Mouse (Mus musculus): ENCODE data around the gene Lhx8. TPM values are rescaled to one million over a fixed set of nuclear protein-coding genes. Genes with fewer than 3 reads are reported as not detected.

Lhx8 gene
- polyA plus RNA-seq, 1 experiment from 2014 or later, result 2.5 TPM

DNA sequence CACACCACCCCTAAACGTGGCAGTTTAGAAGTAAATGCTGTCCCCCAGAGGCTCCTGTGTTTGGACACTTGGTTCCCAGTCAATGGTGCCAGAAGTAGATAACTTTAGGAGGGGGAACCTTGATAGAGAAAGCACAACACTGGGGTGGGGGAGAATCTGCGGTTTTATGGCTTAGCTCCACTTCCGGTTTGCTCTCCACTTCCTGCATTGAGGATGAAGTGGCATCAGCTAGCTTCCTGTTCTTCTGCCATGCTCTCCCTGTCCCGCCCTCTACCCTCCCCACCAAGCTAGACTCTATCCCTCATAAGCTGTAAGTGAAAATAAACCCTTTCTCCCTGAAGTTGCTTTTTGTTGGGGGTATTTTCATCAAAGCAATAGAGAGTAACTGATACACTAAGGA, 29.4 kb downstream of the Lhx8 start:
- no peaks in the 10 kb centered on the region for H3K4me1 ChIP-seq
- H3K27ac ChIP-seq, result no peak overlapping the region
- no peaks in the 10 kb centered on the region for H3K36me3 ChIP-seq (replicated peaks)
- no peaks in the 10 kb centered on the region for H3K27me3 ChIP-seq (ENCODE audit: poor library complexity, severe bottlenecking)
- no peak overlapping the region for H3K4me3 ChIP-seq
- WGBS, result 89% methylated on average over 4 of the region's 4 CpGs
- no peak for DNase-seq (ENCODE audit: extremely low spot score, low spot score)
- no peaks in the 10 kb centered on the region for H3K9me3 ChIP-seq

DNA sequence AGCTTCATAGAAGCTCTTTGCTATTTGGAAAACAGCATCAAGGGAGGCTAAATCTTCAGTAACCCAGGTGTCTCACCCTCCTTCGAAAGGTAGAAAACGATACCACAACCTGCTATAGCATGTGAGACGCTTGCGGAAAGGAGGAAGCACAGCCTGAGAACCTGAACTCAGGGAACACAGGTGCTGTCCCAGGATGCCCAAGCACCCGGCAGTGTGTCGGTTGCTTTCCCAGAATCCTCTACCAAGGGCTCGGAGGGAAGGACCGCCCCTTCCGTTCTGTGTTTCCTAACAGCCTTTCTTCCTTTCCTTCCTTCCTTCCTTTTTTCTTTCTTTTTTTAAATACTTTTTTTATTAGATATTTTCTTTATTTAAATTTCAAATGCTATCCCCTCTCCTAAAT, 30.5 kb downstream of the Lhx8 start:
- H3K9me3 ChIP-seq, result no peaks in the 10 kb centered on the region
- 92% methylated on average over 9 of the region's 9 CpGs for WGBS
- DNase-seq (ENCODE audit: extremely low spot score, low spot score), result no peak
- no peaks in the 10 kb centered on the region for H3K27me3 ChIP-seq (ENCODE audit: poor library complexity, severe bottlenecking)
- H3K4me3 ChIP-seq, result no peak overlapping the region
- H3K4me1 ChIP-seq, result no peaks in the 10 kb centered on the region
- no peaks in the 10 kb centered on the region for H3K36me3 ChIP-seq (replicated peaks)
- no peak overlapping the region for H3K27ac ChIP-seq

DNA sequence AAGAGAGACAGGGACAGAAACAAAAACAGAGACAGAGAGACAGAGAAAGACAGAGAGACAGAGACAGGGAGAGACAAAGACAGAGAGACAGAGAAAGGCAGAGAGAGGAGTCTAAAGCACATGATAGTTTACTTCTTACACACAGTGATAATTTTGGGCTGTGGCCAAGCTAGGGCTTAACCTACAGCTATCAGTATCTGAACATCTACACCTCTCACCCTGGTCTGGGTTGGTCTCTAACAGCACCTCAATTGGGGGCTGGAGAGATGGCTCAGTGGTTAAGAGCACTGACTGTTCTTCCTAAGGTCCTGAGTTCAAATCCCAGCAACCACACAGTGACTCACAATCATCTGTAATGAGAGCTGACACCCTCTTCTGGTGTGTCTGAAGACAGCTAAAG, 32.0 kb downstream of the Lhx8 start:
- H3K4me3 ChIP-seq, result no peak overlapping the region
- no peak overlapping the region for H3K27ac ChIP-seq
- H3K4me1 ChIP-seq, result no peaks in the 10 kb centered on the region
- no peak for DNase-seq (ENCODE audit: extremely low spot score, low spot score)
- H3K36me3 ChIP-seq (replicated peaks), result no peaks in the 10 kb centered on the region
- H3K27me3 ChIP-seq (ENCODE audit: poor library complexity, severe bottlenecking), result no peaks in the 10 kb centered on the region
- no peaks in the 10 kb centered on the region for H3K9me3 ChIP-seq

DNA sequence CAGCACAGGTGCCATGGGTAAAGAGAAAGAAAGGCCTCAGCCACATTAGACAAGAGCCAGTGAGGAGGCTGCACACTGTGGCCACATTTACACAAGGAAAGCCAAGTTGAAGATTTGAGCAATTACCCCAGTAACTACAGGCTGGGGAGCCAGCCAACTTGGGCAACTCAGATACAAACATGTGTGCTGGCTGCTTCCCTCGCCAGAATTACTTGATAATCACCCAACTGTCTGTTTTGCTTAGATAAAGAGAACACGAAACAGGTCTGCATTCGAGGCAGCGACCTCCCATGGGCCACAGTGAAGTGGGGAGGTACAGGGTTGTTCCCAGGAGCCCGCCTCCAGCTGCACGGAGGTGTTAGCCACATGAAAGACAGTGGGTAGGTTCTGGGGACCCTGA, 33.0 kb downstream of the Lhx8 start:
- WGBS, result 73% methylated on average over 6 of the region's 6 CpGs
- DNase-seq (ENCODE audit: extremely low spot score, low spot score), result no peak
- Histone ChIP-seq H3K4me1 (no peaks in the 10 kb centered on the region), H3K9me3 (no peaks in the 10 kb centered on the region), H3K27ac (no peak overlapping the region), H3K36me3 (replicated peaks) (no peaks in the 10 kb centered on the region), H3K27me3 (ENCODE audit: poor library complexity, severe bottlenecking) (no peaks in the 10 kb centered on the region), H3K4me3 (no peak overlapping the region)

DNA sequence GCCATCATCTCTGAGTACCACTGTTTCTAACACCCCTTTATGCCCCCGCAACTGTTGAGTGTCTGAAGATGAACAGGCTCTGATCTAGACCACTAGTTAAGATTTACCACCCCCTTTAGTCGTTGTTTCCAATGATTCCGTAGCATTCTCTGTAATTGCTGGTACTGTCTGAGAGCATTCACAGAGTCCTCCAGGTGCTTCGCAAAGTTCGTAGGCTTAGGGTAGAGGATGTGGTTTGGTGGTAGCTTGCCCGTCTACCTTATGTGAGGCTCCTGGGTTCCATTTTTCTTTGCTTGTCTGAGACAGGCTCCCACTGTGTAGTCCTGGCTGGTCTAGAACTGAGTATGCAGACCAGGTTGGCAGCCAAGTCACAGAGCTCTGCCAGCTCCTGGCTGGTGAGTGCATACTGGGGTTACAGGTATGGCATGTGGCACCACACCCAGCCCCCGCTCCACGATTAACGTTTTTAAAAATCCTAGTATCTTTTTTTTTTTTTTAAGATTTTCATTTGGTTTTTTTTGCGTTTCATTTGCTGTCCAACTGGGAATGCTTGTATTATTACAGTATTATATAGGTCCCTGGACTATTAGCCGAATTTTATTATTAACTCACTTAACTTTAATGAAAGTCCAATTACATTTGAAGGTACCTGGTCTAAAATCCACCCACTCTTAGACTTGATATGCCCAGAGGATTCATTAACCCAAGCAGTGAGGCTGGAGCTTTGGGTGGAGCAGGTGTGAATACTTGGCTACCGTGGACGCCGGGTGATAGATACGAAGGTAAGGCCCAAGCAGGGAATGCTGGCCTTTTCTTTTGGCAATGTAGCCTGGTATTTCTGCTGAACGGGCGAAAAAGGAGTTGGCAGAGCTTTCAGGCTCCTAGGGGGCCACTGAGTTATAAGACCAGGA, 35.3 kb downstream of the Lhx8 start:
- H3K27me3 ChIP-seq (ENCODE audit: poor library complexity, severe bottlenecking), result no peaks in the 10 kb centered on the region
- no peak overlapping the region for H3K27ac ChIP-seq
- 95% methylated on average over 17 of the region's 17 CpGs for WGBS
- no peak overlapping the region for H3K4me3 ChIP-seq
- no peaks in the 10 kb centered on the region for H3K4me1 ChIP-seq
- H3K9me3 ChIP-seq, result no peaks in the 10 kb centered on the region
- DNase-seq (ENCODE audit: extremely low spot score, low spot score), result no peak
- no peaks in the 10 kb centered on the region for H3K36me3 ChIP-seq (replicated peaks)

DNA sequence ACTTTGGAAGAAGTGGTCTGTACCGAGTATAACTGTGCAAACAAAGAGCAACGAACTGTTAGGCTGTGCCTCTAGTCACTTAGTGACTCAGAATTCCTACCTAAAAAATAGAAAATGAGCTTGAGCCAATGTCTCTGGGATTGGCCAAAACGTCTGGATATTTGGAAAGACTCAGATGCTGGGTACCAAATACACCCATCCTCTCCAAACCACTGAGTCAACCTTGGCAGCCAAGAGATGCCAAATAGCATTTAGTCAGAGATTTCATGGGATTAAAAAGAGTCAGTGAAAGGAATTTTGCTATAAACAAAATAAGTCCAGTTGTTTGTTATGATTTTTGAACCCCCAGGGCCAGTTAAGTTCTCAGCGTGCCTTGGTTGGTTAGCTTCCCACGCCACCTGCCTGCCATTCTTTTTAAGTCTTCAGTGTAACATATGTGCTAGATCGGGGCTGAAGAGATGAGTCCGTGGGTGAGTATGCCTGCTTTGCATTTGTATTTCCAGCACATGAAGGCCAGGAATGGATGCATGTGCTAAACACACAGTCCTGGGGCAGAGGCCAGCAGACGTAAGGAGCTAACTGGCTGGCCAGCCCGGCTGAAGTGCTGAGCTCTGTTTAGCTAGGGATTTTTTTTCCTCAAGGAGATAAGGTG, 36.5 kb downstream of the Lhx8 start:
- Histone ChIP-seq H3K4me1 (no peaks in the 10 kb centered on the region), H3K27me3 (ENCODE audit: poor library complexity, severe bottlenecking) (no peaks in the 10 kb centered on the region), H3K9me3 (no peaks in the 10 kb centered on the region), H3K4me3 (no peak overlapping the region), H3K27ac (no peak overlapping the region), H3K36me3 (replicated peaks) (no peaks in the 10 kb centered on the region)
- no peak for DNase-seq (ENCODE audit: extremely low spot score, low spot score)
- 84% methylated on average over 9 of the region's 9 CpGs for WGBS

DNA sequence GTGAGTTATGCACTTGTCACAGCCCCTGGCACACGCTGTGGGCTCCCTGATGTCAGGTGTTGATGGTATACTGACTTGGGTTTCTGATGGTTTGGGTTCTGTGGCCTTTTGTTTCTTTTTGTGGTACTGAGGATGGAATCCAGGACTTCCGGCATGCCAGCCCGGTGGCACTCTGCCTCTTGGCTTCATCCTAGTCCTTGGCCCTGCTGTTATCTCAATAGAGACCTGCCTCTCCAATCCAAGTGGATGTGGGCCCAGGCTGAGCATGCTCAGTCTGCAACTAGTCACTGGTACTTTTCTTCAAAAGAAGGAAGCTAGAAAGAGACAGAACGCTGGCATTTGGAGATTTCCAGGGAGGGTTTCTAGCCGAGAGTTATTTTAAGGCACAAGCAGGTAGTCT, 38.3 kb downstream of the Lhx8 start:
- DNase-seq (ENCODE audit: extremely low spot score, low spot score), result no peak
- no peaks in the 10 kb centered on the region for H3K9me3 ChIP-seq
- no peaks in the 10 kb centered on the region for H3K4me1 ChIP-seq
- H3K4me3 ChIP-seq, result no peak overlapping the region
- WGBS, result 79% methylated on average over 5 of the region's 5 CpGs
- H3K27me3 ChIP-seq (ENCODE audit: poor library complexity, severe bottlenecking), result peaks cover 4% of the 10 kb centered on the region; the same call in 1 of the 2 replicates
- no peak overlapping the region for H3K27ac ChIP-seq
- H3K36me3 ChIP-seq (replicated peaks), result no peaks in the 10 kb centered on the region

DNA sequence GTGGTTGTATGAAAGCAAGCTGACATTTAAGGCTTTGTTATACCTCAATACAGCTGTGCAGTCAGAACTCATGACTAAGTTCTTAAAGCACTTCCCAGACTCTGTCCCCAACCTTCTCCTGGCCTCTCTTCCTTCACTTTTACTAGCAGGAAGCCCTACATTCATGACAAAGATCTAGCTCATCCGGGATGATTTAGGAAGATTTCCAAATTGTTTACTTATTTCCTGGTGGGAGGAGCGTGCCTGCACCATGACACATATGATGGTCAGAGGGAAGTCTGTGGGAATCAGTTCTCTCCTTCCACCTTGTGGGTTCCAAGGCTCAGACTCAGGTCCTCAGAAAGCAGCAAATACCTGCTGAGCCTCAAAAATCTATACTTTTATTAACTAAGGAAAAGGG, 40.1 kb downstream of the Lhx8 start:
- Histone ChIP-seq H3K4me3 (no peak overlapping the region), H3K4me1 (no peaks in the 10 kb centered on the region), H3K27ac (no peak overlapping the region), H3K9me3 (no peaks in the 10 kb centered on the region), H3K36me3 (replicated peaks) (no peaks in the 10 kb centered on the region), H3K27me3 (ENCODE audit: poor library complexity, severe bottlenecking) (peaks cover 4% of the 10 kb centered on the region; the same call in 1 of the 2 replicates)
- 89% methylated on average over 2 of the region's 2 CpGs for WGBS
- DNase-seq (ENCODE audit: extremely low spot score, low spot score), result no peak

DNA sequence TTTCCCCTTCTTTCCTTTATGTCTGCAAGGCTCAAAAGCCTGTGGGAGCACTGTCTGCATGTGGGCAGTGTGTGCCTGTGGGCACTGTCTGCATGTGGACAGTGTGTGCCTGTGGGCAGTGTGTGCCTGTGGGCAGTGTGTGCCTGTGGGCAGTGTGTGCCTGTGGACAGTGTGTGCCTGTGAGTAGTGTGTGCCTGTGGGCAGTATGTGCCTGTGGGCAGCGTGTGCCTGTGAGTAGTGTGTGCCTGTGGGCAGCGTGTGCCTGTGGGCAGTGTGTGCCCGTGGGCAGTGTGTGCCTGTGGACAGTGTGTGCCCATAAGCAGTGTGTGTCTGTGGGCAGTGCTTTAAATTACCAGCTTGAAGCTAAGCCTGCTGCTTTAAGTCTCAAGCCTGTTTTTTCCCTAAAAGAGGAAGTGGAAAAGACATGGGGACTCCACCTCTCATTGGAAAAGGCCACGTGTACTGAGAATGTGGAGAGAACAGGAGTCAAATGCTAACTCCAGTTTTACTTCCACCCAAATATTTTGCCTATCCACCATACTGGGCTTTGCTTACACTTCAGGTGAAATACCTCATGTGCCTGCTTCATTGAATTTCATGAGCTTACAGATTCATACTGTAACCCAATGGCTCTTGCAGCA, 41.9 kb downstream of the Lhx8 start:
- WGBS, result 83% methylated on average over 4 of the region's 4 CpGs
- peaks cover 4% of the 10 kb centered on the region; the same call in 1 of the 2 replicates for H3K27me3 ChIP-seq (ENCODE audit: poor library complexity, severe bottlenecking)
- H3K4me3 ChIP-seq, result no peak overlapping the region
- H3K36me3 ChIP-seq (replicated peaks), result no peaks in the 10 kb centered on the region
- H3K4me1 ChIP-seq, result no peaks in the 10 kb centered on the region
- no peak overlapping the region; the same call in 1 of the 2 replicates for H3K27ac ChIP-seq
- no peaks in the 10 kb centered on the region for H3K9me3 ChIP-seq
- DNase-seq (ENCODE audit: extremely low spot score, low spot score), result no peak

DNA sequence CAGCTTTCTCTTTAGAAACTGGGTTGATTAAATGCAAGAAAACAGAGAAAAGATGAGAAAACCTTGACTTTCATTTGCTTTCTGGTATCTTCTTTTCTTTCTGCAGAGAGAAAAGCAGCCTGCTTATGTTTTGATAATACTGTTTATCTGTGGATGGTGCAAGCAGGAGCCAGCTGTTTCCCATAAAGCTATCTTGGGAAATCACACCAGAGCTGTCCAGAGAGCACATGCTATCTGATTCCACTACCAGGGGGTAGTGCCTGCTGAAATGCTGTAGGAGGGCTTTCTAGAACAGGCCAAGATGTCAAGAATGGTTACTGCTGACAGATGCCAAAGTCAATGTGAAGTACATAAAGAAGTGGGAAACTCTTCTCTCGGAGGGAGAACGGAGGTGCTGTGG, 43.2 kb downstream of the Lhx8 start:
- no peaks in the 10 kb centered on the region for H3K9me3 ChIP-seq

DNA sequence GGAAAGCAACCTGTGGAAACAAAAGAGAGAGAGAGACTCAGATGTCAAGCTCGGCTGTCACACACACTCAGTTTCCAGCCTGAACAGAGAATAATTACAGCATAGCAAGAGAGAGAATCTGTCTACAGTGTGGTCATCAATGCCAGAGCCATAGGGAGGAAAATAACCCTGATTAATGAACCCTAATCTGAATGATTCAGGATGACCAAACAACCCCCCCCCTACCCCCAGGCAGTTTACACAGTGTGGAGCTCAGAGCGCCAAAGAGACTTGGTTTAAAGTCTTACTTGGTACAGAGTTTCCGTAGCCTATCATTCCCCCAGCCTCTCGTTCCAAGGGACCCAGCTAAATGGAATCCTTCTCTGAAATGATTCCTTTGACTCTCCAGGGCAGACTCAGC, 45.1 kb downstream of the Lhx8 start:
- no peak overlapping the region for H3K27ac ChIP-seq
- peaks cover 4% of the 10 kb centered on the region; the same call in 1 of the 2 replicates for H3K27me3 ChIP-seq (ENCODE audit: poor library complexity, severe bottlenecking)
- H3K4me1 ChIP-seq, result no peaks in the 10 kb centered on the region
- H3K4me3 ChIP-seq, result no peak overlapping the region
- H3K9me3 ChIP-seq, result no peaks in the 10 kb centered on the region
- no peak for DNase-seq (ENCODE audit: extremely low spot score, low spot score)
- H3K36me3 ChIP-seq (replicated peaks), result no peaks in the 10 kb centered on the region
- 63% methylated on average over 4 of the region's 4 CpGs for WGBS

More for the DNA sequence above, 43.2 kb downstream of the Lhx8 start:
- Histone ChIP-seq H3K27ac (no peak overlapping the region), H3K4me3 (no peak overlapping the region), H3K27me3 (ENCODE audit: poor library complexity, severe bottlenecking) (peaks cover 4% of the 10 kb centered on the region; the same call in 1 of the 2 replicates), H3K36me3 (replicated peaks) (no peaks in the 10 kb centered on the region), H3K4me1 (no peaks in the 10 kb centered on the region)
- no peak for DNase-seq (ENCODE audit: extremely low spot score, low spot score)
- 92% methylated on average over 2 of the region's 2 CpGs for WGBS

DNA sequence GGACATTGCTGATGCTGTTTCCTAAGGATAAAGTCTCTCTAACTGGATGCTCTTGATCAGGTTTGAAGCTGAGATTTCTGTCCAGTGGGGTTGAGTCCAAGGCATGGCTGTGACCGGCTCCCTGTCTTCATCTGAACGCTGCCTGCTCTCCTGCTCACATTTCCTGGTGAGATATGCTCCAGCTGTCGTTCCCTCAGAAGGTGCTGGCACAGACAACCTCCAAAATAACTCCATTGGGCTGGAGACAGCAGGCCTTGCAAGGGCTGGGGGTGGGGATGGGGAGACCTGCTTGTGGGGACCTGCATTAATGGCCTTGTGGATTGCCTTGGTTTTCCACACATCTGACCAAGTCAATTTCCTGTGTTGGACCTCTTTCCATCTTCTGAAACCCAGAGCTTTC, 46.2 kb downstream of the Lhx8 start:
- no peaks in the 10 kb centered on the region for H3K36me3 ChIP-seq (replicated peaks)
- no peak overlapping the region for H3K27ac ChIP-seq
- no peaks in the 10 kb centered on the region for H3K4me1 ChIP-seq
- peaks cover 4% of the 10 kb centered on the region; the same call in 1 of the 2 replicates for H3K27me3 ChIP-seq (ENCODE audit: poor library complexity, severe bottlenecking)
- WGBS, result 94% methylated on average over 3 of the region's 3 CpGs
- H3K4me3 ChIP-seq, result no peak overlapping the region
- no peaks in the 10 kb centered on the region for H3K9me3 ChIP-seq
- no peak for DNase-seq (ENCODE audit: extremely low spot score, low spot score)

DNA sequence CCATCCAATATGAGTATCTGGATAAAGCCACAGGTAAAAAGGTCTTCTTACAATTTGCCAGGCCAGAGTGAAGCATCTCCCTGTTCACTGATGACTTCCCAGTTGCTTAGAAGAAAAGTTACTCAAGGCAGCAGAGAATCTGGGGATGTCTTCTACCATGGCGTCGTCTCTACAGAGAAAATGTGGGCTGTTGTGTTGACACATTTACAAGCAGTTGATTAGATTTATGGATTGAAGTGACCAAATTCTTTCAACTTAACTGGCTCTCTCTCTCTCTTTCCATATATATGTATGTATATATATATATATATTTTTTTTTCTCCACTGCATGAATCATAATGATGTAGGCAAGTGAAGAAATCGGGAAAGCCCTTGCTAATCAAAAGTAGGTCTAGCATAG, 55.8 kb downstream of the Lhx8 start:
- H3K36me3 ChIP-seq (replicated peaks), result no peaks in the 10 kb centered on the region
- H3K4me1 ChIP-seq, result peaks cover 3% of the 10 kb centered on the region; the same call in 1 of the 2 replicates
- no peaks in the 10 kb centered on the region for H3K9me3 ChIP-seq
- 97% methylated on average over 3 of the region's 3 CpGs for WGBS
- H3K4me3 ChIP-seq, result no peak overlapping the region
- no peak for DNase-seq (ENCODE audit: extremely low spot score, low spot score)
- H3K27me3 ChIP-seq (ENCODE audit: poor library complexity, severe bottlenecking), result peaks cover 7% of the 10 kb centered on the region
- H3K27ac ChIP-seq, result no peak overlapping the region

Measured in forebrain, embryonic 10.5 days (tissue).